Mouse (Mus musculus) spleen, adult 2 months (tissue): ENCODE results near the gene Musk.

Experiments
- CTCF ChIP-seq: fragments of 200-500 bp; IDR thresholded peaks from 2 replicates; pipeline ENCODE4 v1.5.1; 2011; ENCODE audit warnings: mild to moderate bottlenecking, inconsistent platforms; ENCODE audit not compliant: insufficient read depth, insufficient read length, insufficient replicate concordance; ENCODE audit errors: extremely low read depth
- POLR2A ChIP-seq: fragments of 200-500 bp; IDR thresholded peaks from 2 replicates; pipeline ENCODE4 v1.6.1; 2011; ENCODE audit warnings: low read depth, low read length, inconsistent platforms

DNA sequence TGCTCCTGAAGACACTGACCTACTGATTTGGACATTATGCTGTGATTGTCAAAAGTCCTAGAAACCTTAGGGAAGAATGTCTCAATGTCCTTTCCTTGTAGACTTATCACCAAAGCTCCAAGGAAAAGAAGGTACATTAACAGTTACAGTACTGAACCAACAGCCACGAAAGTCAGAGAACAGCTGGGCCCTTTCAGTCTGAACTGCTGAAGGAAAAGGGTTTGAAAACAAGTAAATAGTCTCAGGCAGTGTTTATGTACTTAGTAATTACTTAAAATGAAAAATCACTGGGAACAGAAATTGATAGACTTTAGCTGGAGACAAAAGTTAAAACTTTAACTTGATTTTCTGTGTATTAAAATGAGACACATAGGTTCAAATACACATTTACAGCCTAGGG is 27.6 kb downstream of the Musk start:
- TF ChIP-seq CTCF (no peak), POLR2A (no peak)
